Mouse (Mus musculus): Measurements from ENCODE around the gene Ptma.

GRCm38 (mm10) chr1:86523776-86524618 lies 2.5 kb upstream of the Ptma start:
- TF ChIP-seq POLR2A (IDR thresholded peaks at IDR 0.05; ENCODE audit: low read depth, low read length) = no peak
- TF ChIP-seq CTCF (IDR thresholded peaks at IDR 0.05; ENCODE audit: extremely low read depth, insufficient read depth, insufficient read length, insufficient replicate concordance) = no peak
